Mouse (Mus musculus): ENCODE data around the gene Rps21. TPM values are rescaled to one million over a fixed set of nuclear protein-coding genes. Genes with fewer than 3 reads are reported as not detected.

Rps21 gene
- polyA plus RNA-seq, 1 experiment from 2014 or later: 337 TPM

DNA sequence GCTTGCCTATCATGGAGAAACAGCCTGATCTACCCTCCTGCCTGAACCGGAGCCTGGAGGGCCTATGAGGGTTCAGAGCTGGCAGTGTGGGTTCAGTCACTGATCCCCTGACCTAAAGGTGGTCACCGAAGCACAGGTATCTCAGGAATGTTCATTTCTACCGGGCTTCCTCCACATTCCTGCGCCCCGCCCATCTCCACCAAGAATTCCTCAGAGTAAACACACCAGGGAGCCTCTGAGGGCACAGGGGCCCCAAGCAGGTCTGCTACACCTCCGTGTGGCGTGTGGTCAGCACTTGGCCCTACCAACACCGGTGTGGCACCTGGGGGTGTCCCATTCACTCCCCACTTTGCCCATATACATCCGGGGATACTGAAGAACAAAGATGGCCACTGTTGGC, 37.0 kb upstream of the Rps21 start:
- no peak for ATAC-seq (ENCODE audit: low FRiP score, low read depth)
- Histone ChIP-seq H3K27me3 (peaks cover 19% of the 10 kb centered on the region), H3K4me1 (replicated peaks) (peaks cover 31% of the 10 kb centered on the region), H3K9ac (no peak overlapping the region), H3K4me3 (no peak overlapping the region), H3K4me2 (no peak overlapping the region), H3K9me3 (no peaks in the 10 kb centered on the region), H3K36me3 (no peaks in the 10 kb centered on the region), H3K27ac (replicated peaks) (no peak overlapping the region)
- 86% methylated on average over 9 of the region's 9 CpGs for WGBS

DNA sequence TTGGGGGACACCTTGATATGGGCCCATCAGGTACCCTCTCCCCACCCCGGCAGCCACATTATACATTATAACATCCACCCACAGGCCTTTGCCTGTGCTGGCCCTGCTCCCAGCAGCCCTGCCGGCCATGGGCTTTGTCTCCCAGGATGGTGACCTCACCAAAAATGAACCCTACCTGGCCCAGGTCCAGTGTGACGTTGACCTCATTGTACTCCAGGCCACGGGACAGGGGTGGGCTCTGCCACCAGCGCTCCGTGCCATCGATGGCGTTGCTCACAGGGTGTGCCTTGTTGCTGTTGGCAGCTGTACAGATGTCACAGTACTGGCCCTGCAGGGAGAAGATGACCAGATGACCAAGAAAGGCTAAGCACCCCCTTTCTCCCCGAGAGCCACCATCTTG, 36.1 kb upstream of the Rps21 start:
- ATAC-seq (ENCODE audit: low FRiP score, low read depth): no peak
- no peak overlapping the region for H3K4me3 ChIP-seq
- WGBS: 94% methylated on average over 9 of the region's 9 CpGs
- no peak overlapping the region for H3K4me2 ChIP-seq
- H3K9me3 ChIP-seq: no peaks in the 10 kb centered on the region
- peaks cover 34% of the 10 kb centered on the region for H3K4me1 ChIP-seq (replicated peaks)
- no peak overlapping the region for H3K27ac ChIP-seq (replicated peaks)
- peaks cover 19% of the 10 kb centered on the region for H3K27me3 ChIP-seq
- no peak overlapping the region for H3K9ac ChIP-seq
- no peaks in the 10 kb centered on the region for H3K36me3 ChIP-seq

DNA sequence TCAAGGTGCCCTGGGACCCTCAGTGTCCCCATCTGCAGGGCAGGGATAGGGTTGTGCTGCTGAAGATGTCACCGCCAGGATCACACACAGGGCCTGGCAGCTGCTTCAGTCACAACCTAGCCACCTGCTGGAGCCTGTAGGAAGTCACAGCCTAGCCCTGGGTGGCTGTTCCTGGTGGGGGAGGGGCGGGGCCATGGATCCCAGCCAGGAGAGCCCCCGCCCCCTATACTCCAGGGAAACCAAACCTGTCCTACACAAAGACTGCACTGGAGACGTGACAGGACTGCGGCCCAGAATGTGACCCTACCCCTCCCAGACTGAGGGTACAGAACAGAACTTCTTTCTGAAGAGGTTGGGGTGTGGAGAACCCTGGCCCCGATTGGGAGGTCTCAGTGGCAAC, 34.9 kb upstream of the Rps21 start:
- 19% methylated on average over 6 of the region's 6 CpGs for WGBS
- Histone ChIP-seq H3K9ac (no peak overlapping the region), H3K9me3 (no peaks in the 10 kb centered on the region), H3K27me3 (peaks cover 24% of the 10 kb centered on the region), H3K4me1 (replicated peaks) (peaks cover 38% of the 10 kb centered on the region), H3K27ac (replicated peaks) (no peak overlapping the region), H3K36me3 (no peaks in the 10 kb centered on the region), H3K4me3 (no peak overlapping the region), H3K4me2 (no peak overlapping the region)
- no peak for ATAC-seq (ENCODE audit: low FRiP score, low read depth)

DNA sequence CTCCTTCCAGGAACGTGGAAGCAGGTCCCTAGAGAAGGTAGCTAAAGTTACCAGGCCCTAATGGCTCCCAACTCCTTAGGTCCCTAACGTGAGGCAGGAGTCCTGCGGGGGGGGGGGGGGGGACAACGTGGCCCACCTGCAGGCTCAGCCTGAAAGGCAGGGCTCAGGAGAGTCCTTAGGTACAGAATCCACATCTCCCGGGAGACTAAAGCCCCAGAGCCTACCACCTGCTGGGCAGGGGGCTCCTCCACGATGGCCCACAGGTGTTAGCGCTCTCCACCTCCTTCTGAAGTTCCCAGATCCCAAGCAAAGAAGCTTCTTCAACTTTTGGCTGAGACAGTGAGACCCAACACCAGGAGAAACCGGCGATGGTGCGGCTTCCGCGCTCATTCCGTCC, 32.5 kb upstream of the Rps21 start:
- H3K9ac ChIP-seq: no peak overlapping the region
- H3K9me3 ChIP-seq: no peaks in the 10 kb centered on the region
- peak overlapping the region; percentile 45 for H3K4me3 ChIP-seq
- H3K27me3 ChIP-seq: peaks cover 24% of the 10 kb centered on the region
- 2% methylated on average over 10 of the region's 13 CpGs for WGBS
- no peak for ATAC-seq (ENCODE audit: low FRiP score, low read depth)
- H3K4me1 ChIP-seq (replicated peaks): peaks cover 37% of the 10 kb centered on the region
- peak overlapping the region; percentile 92 for H3K4me2 ChIP-seq
- H3K36me3 ChIP-seq: no peaks in the 10 kb centered on the region
- H3K27ac ChIP-seq (replicated peaks): no peak overlapping the region

DNA sequence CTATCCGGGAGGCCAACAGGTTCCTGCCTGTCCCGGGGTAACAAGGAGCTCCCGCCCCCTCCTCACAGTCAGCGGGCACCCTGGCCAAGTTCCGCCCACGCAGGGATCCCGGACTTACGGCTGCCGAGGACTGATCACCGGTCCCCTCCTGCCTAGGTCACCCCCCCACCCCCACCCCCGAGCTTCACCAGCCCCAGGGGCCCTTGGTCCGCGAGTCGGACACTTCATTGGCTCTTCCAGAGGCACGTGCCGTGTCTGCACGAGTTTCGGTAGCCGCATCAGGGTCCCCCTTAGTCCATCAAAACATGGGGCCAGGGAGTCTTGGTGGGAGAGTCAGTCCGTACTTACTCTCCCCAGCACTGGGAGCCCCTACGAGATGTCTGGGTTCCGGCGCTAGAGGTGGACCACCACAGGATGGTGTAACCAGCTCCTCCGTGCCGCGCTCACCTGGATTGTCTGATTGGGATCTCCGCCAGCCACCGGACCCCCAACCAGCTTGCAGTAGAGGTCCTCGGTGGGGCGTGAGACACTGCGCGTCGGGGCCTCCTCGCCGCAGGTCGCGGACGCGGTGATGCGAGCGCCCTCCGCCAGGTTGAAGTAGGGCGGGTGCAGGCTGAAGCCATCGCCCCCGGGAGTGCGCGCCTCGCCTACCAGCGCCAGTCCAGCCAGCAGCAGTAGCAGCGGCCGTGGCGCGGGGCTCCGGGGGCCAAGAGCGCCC, 32.0 kb upstream of the Rps21 start:
- Histone ChIP-seq H3K4me3 (peak overlapping the region; percentile 45), H3K9ac (peak overlapping the region; percentile 37), H3K4me1 (replicated peaks) (peaks cover 37% of the 10 kb centered on the region), H3K27ac (replicated peaks) (no peak overlapping the region), H3K4me2 (peak overlapping the region; percentile 92), H3K36me3 (no peaks in the 10 kb centered on the region), H3K27me3 (peaks cover 24% of the 10 kb centered on the region), H3K9me3 (no peaks in the 10 kb centered on the region)
- WGBS: under 1% methylated on average over 48 of the region's 55 CpGs
- peak; percentile 17; the same call in 1 of the 2 replicates for ATAC-seq (ENCODE audit: low FRiP score, low read depth)

DNA sequence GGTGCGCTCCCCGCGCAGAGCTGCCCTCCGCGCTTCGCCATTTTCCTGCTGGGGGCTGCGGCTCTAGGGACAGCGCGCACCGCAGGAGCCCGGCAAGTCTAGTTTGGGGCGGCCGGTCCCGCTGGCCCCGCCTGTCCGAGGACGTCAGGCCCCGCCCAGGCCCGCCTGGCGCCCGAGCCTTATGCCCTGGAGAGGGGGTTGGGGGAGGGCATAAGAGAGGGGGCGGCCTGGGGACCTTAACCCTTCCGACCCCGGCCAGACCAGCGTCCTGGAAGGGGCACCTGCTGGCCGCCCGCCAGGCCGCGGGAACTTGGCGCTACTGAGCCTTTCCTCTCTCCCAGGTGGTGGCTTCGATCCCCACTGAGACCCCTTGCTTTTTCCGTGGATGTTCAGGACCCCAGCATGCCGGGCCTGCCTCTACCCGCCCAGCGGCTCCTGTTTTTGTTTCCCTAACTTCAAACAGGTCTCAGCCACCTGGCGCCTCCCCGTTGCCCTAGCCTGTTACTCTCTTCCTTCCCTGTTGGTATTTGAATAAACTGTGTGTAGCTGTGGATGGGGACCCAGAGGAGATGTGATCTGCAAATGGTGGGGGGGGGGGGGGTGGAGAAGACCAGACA, 31.3 kb upstream of the Rps21 start, which contains the start of gene Lama5:
Lama5 (minus strand) TSS at position 98 of the 617 bp plus-strand sequence.
- H3K4me1 ChIP-seq (replicated peaks): peaks cover 37% of the 10 kb centered on the region
- H3K36me3 ChIP-seq: no peaks in the 10 kb centered on the region
- H3K27ac ChIP-seq (replicated peaks): no peak within 1 kb of the TSS
- peak within 1 kb of the TSS; percentile 45 for H3K4me3 ChIP-seq
- peaks cover 24% of the 10 kb centered on the region for H3K27me3 ChIP-seq
- H3K9me3 ChIP-seq: no peaks in the 10 kb centered on the region
- H3K4me2 ChIP-seq: peak within 1 kb of the TSS; percentile 92
- under 1% methylated on average over 35 of the region's 37 CpGs for WGBS
- peak; percentile 42 for ATAC-seq (ENCODE audit: low FRiP score, low read depth)
- H3K9ac ChIP-seq: peak within 1 kb of the TSS; percentile 37

DNA sequence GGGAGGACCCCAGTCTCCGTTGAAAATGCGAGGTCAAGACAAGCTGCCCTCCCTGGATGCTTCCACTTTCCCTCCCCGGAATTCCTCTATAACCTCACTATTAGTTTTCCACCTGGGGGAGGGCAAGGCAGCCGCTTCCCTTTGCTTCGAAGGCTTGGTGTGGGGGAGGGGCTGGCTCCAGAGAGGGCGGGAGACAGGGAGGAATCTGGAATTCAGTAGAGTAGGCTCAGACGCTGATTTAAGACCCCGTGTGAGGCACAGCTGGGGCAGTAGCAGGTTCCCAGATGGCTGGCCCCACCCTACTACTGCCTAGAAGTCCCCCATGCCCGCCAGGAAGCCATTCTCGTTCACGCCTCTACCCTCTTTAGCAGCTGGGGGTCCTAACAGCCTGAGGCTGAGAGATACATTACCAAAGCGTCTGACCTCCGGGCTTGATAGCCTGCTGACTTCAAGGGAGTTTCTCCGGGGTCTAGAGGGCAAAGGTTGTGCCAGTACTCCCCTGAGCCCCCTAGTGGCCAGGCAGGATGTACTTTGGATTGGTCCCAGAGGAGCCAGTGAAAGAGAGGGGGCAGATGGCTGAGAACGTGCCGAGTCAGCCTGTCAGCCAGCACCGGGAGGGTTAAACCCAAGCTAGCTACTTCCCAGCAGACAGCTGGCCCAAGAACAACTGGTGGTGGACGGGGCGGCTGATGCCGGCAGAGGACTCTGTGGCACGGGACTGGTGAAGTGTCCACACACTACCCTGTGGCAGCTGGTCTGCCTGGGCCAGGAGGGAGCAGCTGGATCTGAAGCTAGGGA, 29.7 kb upstream of the Rps21 start:
- ATAC-seq (ENCODE audit: low FRiP score, low read depth): no peak
- H3K36me3 ChIP-seq: no peaks in the 10 kb centered on the region
- H3K9ac ChIP-seq: no peak overlapping the region
- H3K27me3 ChIP-seq: peaks cover 24% of the 10 kb centered on the region
- no peak overlapping the region for H3K4me3 ChIP-seq
- H3K9me3 ChIP-seq: no peaks in the 10 kb centered on the region
- H3K4me1 ChIP-seq (replicated peaks): peaks cover 33% of the 10 kb centered on the region
- H3K4me2 ChIP-seq: peak overlapping the region; percentile 20
- H3K27ac ChIP-seq (replicated peaks): no peak overlapping the region
- 2% methylated on average over 21 of the region's 21 CpGs for WGBS

DNA sequence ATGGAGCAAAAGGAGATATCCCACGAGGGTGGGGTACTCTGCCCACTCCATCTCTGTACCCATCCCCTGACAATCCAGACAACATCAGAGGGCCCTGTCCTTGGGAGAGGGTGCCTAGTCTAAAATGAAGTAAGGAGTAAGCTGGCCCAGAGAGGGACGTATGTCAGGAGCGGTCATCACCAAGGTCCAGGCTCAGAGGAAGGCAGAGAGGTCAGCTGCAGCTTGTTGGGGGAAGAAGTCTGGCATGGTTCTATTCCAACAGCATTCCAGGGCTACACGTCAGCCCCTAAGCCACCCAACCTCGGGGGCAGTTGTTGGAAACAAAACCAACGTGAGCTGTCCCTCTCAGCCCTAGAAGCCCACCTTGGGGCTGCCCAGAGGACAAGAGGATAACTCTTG, 29.1 kb upstream of the Rps21 start:
- no peak overlapping the region for H3K9ac ChIP-seq
- ATAC-seq (ENCODE audit: low FRiP score, low read depth): no peak
- H3K4me3 ChIP-seq: no peak overlapping the region
- H3K27me3 ChIP-seq: peaks cover 19% of the 10 kb centered on the region
- no peak overlapping the region for H3K4me2 ChIP-seq
- WGBS: 52% methylated on average over 6 of the region's 6 CpGs
- H3K27ac ChIP-seq (replicated peaks): no peak overlapping the region
- H3K9me3 ChIP-seq: no peaks in the 10 kb centered on the region
- peaks cover 33% of the 10 kb centered on the region for H3K4me1 ChIP-seq (replicated peaks)
- H3K36me3 ChIP-seq: no peaks in the 10 kb centered on the region

DNA sequence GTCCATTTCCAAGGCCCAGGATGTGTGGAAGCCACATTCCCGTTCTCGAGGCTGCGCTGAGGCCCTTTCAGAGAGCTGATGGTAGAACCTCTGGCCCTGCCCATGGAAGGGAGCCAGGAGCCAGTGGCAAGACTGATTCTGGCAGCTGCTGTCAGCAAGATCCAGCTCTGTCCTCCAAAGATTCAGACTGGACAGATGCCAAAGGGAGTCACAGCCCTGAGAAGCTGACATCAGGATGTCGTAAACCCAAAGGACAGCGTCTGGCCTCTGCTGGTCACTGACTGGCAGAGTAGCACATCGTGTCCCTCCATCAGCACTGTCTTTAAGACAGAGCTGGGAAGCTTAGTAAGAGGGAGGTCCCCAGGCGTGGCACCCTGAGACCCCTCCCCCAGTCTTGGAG, 28.6 kb upstream of the Rps21 start:
- H3K27ac ChIP-seq (replicated peaks): no peak overlapping the region
- WGBS: 70% methylated on average over 7 of the region's 7 CpGs
- H3K9ac ChIP-seq: no peak overlapping the region
- H3K4me3 ChIP-seq: no peak overlapping the region
- H3K36me3 ChIP-seq: no peaks in the 10 kb centered on the region
- no peak overlapping the region for H3K4me2 ChIP-seq
- no peaks in the 10 kb centered on the region for H3K9me3 ChIP-seq
- ATAC-seq (ENCODE audit: low FRiP score, low read depth): no peak
- H3K4me1 ChIP-seq (replicated peaks): peaks cover 33% of the 10 kb centered on the region
- H3K27me3 ChIP-seq: peaks cover 18% of the 10 kb centered on the region

DNA sequence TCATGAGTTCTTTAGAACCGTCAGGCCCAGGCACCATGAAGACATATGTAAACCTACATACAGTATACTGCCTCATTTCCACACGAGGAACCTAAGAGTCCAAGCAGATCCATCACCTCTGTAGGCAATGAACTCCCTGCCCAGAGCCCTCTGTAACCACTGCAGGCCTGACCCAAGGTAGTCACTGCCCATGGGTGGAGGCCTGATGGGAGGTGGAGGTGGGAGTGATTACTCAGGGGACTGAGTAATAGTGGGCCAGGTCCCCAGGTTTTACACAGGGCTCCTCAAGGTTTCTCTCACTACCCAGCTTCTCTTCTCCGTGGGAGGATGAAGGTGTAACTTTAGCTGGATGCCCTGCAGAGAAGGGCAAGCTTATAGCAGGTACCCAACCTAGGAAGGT, 28.0 kb upstream of the Rps21 start:
- no peak overlapping the region for H3K4me2 ChIP-seq
- H3K9me3 ChIP-seq: no peaks in the 10 kb centered on the region
- 71% methylated on average over 3 of the region's 3 CpGs for WGBS
- peaks cover 33% of the 10 kb centered on the region for H3K4me1 ChIP-seq (replicated peaks)
- ATAC-seq (ENCODE audit: low FRiP score, low read depth): no peak
- H3K9ac ChIP-seq: no peak overlapping the region
- no peak overlapping the region for H3K4me3 ChIP-seq
- H3K36me3 ChIP-seq: no peaks in the 10 kb centered on the region
- H3K27ac ChIP-seq (replicated peaks): no peak overlapping the region
- H3K27me3 ChIP-seq: peaks cover 13% of the 10 kb centered on the region

DNA sequence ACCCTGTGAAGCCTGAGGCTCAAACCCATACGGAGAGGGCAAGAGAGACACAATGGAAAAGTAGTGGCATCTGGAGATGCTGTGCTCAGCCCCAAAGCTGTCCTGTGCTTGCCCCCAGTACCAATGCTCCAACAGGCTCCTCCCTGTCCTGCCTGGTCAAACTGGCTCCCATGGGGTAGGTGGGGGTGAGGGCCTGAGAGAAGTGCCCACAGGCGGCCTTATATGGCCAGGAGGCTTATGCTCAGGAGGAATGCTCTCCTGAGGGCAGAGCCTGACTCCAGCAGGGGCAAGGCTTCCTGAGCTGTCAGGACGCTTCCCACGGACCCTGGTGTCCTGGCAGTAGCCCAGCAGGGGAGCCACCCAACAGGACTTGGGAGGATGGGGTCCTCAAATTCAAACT, 26.7 kb upstream of the Rps21 start:
- Histone ChIP-seq H3K27me3 (peaks cover 4% of the 10 kb centered on the region; the same call in 1 of the 2 replicates), H3K4me3 (no peak overlapping the region), H3K4me2 (no peak overlapping the region), H3K9ac (no peak overlapping the region), H3K27ac (replicated peaks) (no peak overlapping the region), H3K9me3 (no peaks in the 10 kb centered on the region), H3K4me1 (replicated peaks) (peaks cover 24% of the 10 kb centered on the region), H3K36me3 (no peaks in the 10 kb centered on the region)
- no peak for ATAC-seq (ENCODE audit: low FRiP score, low read depth)
- WGBS: 65% methylated on average over 4 of the region's 4 CpGs
